Mouse (Mus musculus) forelimb bud, embryonic 11.5 days (tissue): ENCODE results near the gene Gm20388.

Experiments
- DNase-seq: peaks from one replicate; pipeline ENCODE4 v3.0.0-alpha.2; 2012; ENCODE audit warnings: low read depth, low spot score

Gene Gm20388

GRCm38 (mm10) chr8:123732332-123732731 lies 3821.7 kb downstream of the Gm20388 start:
- no peak for DNase-seq

- no peak for DNase-seq
Observed at GRCm38 (mm10) chr8:123734486-123734885, 3823.8 kb downstream of the Gm20388 start.

DNA sequence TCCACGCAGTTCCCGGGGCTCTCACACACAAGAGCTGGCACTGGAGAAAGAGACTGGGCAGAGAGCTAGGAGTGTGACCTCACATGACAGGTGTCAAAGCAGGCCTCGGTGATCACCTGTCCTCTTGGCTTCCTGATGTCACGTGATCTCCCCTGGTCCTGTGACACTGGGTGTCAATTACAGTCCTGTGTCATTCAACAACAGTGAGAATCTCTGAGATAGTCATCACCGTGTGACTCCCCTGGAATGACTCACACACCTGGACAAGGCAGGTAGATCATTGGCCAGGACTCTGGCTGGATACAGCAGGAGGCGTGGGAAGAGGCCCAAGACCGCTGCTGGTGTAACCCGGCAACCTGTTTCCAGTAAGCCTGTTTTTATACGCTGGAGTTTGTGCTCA lies 3826.3 kb downstream of the Gm20388 start:
- DNase-seq, result no peak

DNA sequence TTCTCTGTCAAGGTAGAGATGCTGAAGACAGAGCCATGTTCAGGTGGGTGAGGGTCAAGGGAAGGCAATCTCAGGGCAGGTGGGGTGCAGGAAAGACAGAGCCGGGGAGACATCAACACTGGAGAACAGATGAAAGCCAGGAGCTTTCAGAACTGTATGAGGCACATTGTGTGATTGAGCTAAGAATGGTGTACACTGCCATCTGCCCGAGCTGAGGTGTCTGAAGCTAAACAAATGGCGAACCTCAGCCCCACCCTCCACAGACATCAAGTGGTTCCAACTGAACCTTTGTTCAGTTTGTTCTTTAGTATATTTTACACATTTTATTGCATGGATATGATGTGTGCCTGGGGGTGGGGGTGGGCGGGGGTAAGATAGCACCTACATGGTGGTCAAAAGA lies 3829.6 kb downstream of the Gm20388 start:
- no peak for DNase-seq

GRCm38 (mm10) chr8:123741232-123741631 lies 3830.6 kb downstream of the Gm20388 start:
- no peak for DNase-seq

GRCm38 (mm10) chr8:123746488-123746887 lies 3835.8 kb downstream of the Gm20388 start:
- no peak for DNase-seq

- DNase-seq, result no peak
Observed at GRCm38 (mm10) chr8:123747772-123748171, 3837.1 kb downstream of the Gm20388 start.

DNA sequence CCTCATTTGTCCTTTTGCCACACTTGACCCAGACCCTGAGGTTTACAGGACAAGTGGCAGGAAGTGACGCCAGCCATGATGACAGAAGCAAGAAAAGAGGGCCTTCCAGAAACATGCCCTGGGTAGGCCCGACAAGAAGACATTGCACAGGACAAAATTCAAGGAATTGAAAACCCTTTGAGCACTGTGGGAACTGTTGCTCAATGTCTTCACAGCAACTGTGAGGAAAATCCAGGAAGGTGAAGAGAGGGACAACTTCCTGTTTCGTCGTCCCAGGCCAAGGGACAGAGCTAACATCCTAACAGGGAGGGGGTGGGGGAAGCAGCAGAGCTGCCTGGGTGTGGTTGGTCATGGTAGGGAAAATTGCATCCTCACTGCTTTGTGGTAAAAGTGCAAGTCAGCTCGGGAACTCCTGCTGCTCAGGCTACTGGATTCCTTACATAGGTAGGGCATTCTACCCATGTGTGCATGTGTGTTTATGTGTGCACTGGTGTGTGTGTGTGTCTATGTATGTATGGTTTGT lies 3839.6 kb downstream of the Gm20388 start:
- no peak for DNase-seq

DNA sequence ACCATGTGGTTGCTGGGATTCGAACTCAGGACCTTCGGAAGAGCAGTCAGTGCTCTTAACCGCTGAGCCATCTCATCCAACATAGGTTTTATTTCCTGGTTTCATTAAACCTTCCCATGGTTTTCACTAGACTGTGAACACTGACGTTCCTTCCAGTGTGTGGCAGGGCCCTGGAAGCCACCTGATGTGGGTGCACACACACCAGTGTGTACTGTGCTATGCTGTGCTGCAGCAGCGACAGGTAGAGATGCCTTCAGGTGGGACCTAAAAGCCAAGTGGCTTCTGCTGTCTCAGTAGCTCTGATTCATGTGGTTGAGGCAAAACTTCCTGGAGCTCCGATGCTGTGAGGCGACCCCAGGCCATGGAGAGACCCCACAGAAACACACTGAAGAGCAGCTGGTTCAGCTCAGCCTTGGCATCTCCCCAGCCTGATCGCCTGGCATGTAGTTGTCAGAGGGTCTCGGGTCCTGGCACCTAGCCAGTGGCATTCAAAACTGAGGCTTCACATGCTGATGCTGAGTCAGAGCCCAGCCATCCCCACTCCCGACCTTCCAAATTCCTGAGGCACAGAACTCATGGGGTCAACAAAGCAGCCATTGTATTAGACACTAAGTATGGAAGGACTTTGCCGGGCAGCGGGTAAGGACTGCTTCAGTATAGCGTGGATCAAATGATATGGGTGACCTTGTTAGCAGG lies 3842.3 kb downstream of the Gm20388 start:
- peak; percentile 64 for DNase-seq

DNA sequence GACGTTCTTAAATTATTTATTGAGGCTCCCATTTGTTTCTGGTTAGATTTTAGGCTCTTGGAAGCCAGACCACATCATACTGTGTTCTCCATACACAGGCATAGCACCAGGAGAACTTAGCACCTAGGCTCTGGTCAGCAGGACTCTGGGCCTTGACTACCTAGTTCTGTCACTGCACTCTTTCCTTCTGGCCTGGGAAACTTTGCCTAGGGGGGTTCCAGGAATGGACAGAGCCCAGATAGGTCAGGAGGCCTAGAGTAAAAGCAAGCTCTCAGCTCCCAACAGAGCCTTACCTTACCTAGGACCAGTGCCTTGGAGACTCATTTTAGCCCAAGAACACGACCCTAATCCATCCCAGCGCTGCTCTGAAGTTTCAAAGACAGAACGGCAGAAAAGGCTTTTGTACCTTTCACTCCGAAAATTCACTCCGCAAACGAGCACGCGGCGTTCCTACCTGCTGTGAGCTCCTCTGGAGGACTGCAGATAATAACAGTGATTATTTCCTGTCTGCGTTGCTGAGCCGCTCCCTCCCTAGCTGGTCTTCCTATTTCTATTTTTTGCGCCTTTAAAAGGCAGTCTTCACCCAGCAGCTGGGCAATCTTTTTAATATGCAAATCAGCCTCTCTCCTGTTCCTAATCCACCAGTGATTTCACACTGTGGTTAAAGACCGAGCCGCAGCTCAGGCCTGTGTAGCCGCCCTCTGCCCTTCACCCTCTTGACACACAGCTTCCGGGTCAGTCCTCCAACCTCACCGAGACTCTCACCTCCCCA lies 3843.1 kb downstream of the Gm20388 start:
- no peak for DNase-seq

- DNase-seq, result no peak
Observed at GRCm38 (mm10) chr8:123754538-123755431, 3844.1 kb downstream of the Gm20388 start.

DNA sequence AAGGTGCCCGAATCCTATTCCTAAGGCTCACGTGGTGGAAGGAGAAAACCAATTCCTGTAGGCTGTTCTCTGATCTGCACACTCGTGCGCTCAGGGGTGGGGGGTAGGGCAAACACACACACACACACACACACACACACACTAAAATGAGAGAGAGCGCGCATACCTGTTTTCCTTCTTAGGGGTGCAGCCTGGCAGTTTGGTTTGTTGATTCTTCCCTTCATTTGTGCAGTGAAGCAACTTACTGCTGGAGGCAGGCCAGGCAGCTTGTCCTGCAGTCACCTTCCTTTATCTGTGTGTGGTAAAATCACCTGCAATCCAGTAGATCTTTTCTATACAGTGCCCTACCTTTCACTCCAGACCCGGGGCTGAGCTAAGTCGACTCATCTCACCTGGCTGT lies 3846.3 kb downstream of the Gm20388 start:
- DNase-seq, result no peak

GRCm38 (mm10) chr8:123758935-123759334 lies 3848.3 kb downstream of the Gm20388 start:
- DNase-seq, result no peak

- DNase-seq, result peak; percentile 69
Observed at GRCm38 (mm10) chr8:123759933-123760332, 3849.3 kb downstream of the Gm20388 start.

DNA sequence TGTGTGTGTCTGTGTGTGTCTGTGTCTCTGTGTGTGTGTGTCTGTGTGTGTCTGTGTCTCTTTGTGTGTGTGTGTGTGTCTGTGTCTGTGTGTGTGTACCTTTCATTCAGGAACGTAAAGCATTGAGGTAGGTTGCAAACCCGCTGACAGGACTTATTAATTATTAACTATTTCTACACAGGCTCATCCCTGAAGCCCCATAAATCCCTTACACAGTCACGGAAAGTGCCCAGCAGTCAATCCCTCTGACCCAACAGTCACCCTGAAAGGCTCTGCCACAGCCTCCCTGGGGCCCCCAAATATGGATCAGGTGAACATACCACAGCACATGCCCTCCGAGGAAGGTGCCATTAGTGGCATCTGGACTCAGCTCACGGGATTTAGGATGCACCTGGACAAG lies 3849.9 kb downstream of the Gm20388 start:
- no peak for DNase-seq

- no peak for DNase-seq
Observed at GRCm38 (mm10) chr8:123761266-123761882, 3850.7 kb downstream of the Gm20388 start.

DNA sequence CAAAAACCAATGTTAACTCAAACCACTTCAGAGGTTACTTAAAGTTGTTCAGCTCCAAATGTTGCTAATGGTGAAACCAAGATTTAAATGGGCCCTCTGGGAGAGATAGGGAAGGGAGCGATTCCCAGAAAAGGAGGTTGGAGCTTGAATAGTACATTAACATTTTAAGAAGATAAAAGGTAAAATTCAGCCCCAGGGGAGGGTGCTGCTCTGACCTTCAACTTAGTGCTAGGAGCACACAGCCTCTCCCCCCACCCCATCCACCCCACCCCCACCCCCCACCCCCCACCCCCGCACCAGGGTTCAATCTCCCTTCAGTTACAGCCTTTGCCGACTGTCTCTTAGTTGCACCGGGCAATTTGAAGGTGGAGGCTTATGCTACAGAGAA lies 3851.2 kb downstream of the Gm20388 start:
- no peak for DNase-seq

DNA sequence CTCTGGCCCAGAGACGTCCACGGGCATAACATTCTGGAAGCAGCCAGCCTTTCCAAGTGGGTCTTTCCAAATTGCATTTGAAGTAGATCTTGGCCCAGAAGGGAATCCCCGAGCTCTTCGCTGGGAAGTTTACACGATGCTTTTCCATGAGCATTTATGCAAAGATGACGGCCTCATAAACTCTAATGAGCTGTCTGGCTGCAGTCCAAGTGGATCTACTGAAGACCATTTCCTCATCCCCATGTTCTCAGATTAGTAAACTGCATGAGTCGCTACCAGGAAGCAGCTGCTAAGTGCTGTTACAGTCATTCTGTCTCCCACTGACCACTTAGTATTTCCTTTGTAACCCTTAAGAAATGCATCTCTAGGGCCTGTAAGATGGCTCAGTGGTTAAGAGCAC lies 3852.7 kb downstream of the Gm20388 start:
- no peak for DNase-seq

- no peak for DNase-seq
Observed at GRCm38 (mm10) chr8:123764671-123765070, 3854.0 kb downstream of the Gm20388 start.

DNA sequence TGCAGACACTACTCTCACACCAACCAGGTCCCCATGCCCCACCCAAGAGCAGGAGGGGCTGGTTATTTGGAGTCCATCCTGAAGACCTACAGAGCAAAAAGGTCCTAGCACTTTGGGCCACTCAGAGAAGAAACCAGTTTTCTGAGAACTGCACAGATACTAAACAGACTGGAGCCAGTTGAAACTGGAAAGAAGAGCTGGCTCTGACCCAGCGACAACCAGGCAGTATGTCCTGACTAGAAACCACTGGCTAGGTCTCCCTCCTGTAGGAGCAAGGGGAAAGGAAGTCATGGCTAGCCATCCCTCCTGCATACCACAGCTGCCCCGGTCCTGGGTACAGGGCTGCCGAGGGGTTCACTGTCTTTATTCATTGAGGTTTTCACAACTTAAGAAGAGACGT lies 3855.9 kb downstream of the Gm20388 start:
- DNase-seq, result no peak

DNA sequence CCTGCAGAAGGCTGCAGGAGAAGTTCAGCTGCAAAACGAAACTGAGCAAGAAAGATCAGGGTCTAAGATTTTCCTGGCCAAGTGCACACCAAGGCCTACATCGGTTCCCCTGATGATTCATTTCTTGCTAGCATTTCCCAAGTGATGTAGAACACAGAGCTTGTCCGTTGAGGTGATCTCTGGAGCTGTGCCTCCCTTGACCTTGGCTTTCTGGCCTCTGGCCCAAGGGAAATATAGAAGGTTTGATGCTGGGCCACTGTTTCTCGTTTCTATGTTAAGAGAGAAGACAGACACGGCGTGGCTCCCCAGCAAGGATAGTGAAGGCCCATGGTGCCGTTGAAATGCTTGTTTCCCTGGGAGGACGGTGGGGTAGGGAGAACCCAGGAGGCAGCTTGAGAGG lies 3857.2 kb downstream of the Gm20388 start:
- DNase-seq, result no peak
